Mouse (Mus musculus) myocyte (in vitro differentiated cells): Measurements from ENCODE around the gene Trpc4ap. TPM values are rescaled to one million over a fixed set of nuclear protein-coding genes. Genes with fewer than 3 reads are reported as not detected.
"Not testable (repeated sequence)": the region's sequence is repeated elsewhere in the genome, so short reads cannot be mapped to it uniquely, and the experiment has no call there.

Source experiments
- H3K27me3 ChIP-seq: one replicate; pipeline ENCODE4 v1.6.1; 2011; ENCODE audit not compliant: control insufficient read depth, insufficient read depth, insufficient read length
- H3K36me3 ChIP-seq: one replicate; pipeline ENCODE4 v1.6.1; 2011; ENCODE audit not compliant: control insufficient read depth, insufficient read depth
- H3K4me2 ChIP-seq: one replicate; pipeline ENCODE4 v1.6.1; 2011; ENCODE audit warnings: low read depth, control low read depth
- H3K4me3 ChIP-seq: one replicate; pipeline ENCODE4 v1.5.1; 2011; ENCODE audit warnings: mild to moderate bottlenecking, control low read depth, moderate library complexity
- H3K79me2 ChIP-seq: one replicate; pipeline ENCODE4 v1.6.1; 2011; ENCODE audit not compliant: control insufficient read depth, insufficient read depth
- H3ac ChIP-seq: one replicate; pipeline ENCODE4 v1.6.1; 2011; ENCODE audit not compliant: control insufficient read depth, insufficient read length
- CEBPB ChIP-seq: IDR thresholded peaks from 2 replicates; pipeline ENCODE4 v1.6.1; 2011; ENCODE audit warnings: mild to moderate bottlenecking, moderate library complexity; ENCODE audit not compliant: poor library complexity, insufficient read depth, severe bottlenecking
- E2F4 ChIP-seq: IDR thresholded peaks from one replicate; pipeline ENCODE4 v1.6.1; 2011; ENCODE audit warnings: mild to moderate bottlenecking, control low read depth, moderate library complexity; ENCODE audit not compliant: insufficient read depth
- MAX ChIP-seq: IDR thresholded peaks from one replicate; pipeline ENCODE4 v1.6.1; 2011; ENCODE audit warnings: low read depth, mild to moderate bottlenecking, control low read depth
- MYOD1 ChIP-seq, 3 experiments: IDR thresholded peaks; one replicate each; pipeline ENCODE4 v1.6.1; 2011; ENCODE audit warnings: control low read depth in 2 of 3, low read depth in 2 of 3, mild to moderate bottlenecking in 2 of 3, moderate library complexity in 1 of 3; ENCODE audit not compliant: insufficient read length in 2 of 3, control insufficient read depth in 1 of 3
- MYOG ChIP-seq, 3 experiments: IDR thresholded peaks; one replicate each; pipeline ENCODE4 v1.6.1; 2011; ENCODE audit warnings: control low read depth in 2 of 3, low read depth in 2 of 3, mild to moderate bottlenecking in 2 of 3; ENCODE audit not compliant: insufficient read length in 2 of 3, control insufficient read depth in 1 of 3, insufficient read depth in 1 of 3
- POLR2A ChIP-seq: IDR thresholded peaks from one replicate; pipeline ENCODE4 v1.6.1; 2011; ENCODE audit warnings: low read depth, mild to moderate bottlenecking, control low read depth, moderate library complexity; ENCODE audit not compliant: insufficient read length
- POLR2AphosphoS2 ChIP-seq: IDR thresholded peaks from one replicate; pipeline ENCODE4 v1.6.1; 2011; ENCODE audit warnings: low read depth, control low read depth; ENCODE audit not compliant: insufficient read length
- REST ChIP-seq: IDR thresholded peaks from one replicate; pipeline ENCODE4 v1.6.1; 2011; ENCODE audit warnings: mild to moderate bottlenecking, control low read depth, moderate library complexity; ENCODE audit not compliant: insufficient read depth, insufficient read length
- SRF ChIP-seq: IDR thresholded peaks from one replicate; pipeline ENCODE4 v1.6.1; 2011; ENCODE audit warnings: low read depth; ENCODE audit not compliant: control insufficient read depth, insufficient read length
- TCF12 ChIP-seq: IDR thresholded peaks from one replicate; pipeline ENCODE4 v1.6.1; 2011; ENCODE audit warnings: mild to moderate bottlenecking, control low read depth; ENCODE audit not compliant: poor library complexity, insufficient read depth, severe bottlenecking
- TCF3 ChIP-seq: IDR thresholded peaks from one replicate; pipeline ENCODE4 v1.6.1; 2011; ENCODE audit warnings: low read depth, control low read depth; ENCODE audit not compliant: insufficient read length
- USF1 ChIP-seq: IDR thresholded peaks from one replicate; pipeline ENCODE4 v1.6.1; 2011; ENCODE audit warnings: low read depth, mild to moderate bottlenecking, control low read depth, moderate library complexity
- polyA plus RNA-seq: library from polyadenylated mRNA; unstranded; fragments of >200 nt; fragmentation: generic; extraction: Trizol; gene quantifications from one replicate; pipeline ENCODE4 v1.2.1, GENCODE M21; 2012; ENCODE audit warnings: missing spikeins

The Trpc4ap gene
- polyA plus RNA-seq, result 89.0 TPM

DNA sequence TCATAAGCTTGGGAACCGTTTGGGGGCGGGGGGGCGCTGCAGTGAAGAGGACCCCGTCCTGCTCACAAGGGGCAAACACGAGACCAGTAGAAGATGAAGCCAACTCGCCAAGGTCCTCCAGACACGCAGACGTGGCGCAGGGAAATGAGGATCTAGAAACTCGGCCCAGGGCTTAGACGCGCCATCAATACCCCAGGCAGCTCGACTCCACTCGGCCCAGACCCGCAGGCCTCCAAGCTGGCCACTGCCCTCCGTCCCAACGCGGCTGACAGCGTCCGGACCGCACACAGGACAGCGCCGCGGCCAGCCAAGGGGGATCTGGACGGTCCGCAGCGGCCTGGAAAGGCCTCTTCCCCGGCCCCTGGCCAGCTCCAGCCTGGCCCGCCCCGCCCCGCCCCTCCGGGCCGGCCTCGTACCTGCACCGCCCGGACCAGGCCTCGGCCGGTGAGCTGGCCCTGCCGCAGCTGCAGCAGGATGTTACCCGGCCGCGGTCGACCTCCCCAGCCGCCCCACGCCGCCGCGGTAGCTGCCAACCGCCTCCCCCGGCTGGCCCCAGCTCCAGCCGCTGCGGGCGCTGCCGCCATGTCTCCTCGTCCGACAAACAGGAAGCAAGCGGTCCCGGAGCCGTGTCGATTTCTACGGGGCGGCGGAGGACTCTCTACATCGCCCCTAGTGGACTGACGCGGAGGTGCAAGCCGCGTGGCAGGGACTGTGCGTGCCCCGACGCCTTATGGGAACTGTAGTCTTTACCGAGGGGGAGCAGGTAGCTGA is at the start of gene Trpc4ap:
Gene Trpc4ap, minus strand, starts transcription at position 662 of the 771 bp plus-strand sequence.
- Histone ChIP-seq H3K4me2 (peak within 1 kb of the TSS; percentile 88), H3K27me3 (no peaks in the 10 kb centered on the region), H3K4me3 (peak within 1 kb of the TSS; percentile 51), H3ac (peak within 1 kb of the TSS; percentile 89), H3K79me2 (peaks cover 49% of the 10 kb centered on the region), H3K36me3 (no peaks in the 10 kb centered on the region)
- TF ChIP-seq POLR2A, result peak; percentile 86
- TF ChIP-seq SRF, result no peak
- no peak for TF ChIP-seq USF1
- TF ChIP-seq MYOD1 (IDR thresholded peaks at IDR 0.05; ENCODE audit: control insufficient read depth in 1 of 3, insufficient read length in 2 of 3, low read depth in 2 of 3), result no peak
- no peak for TF ChIP-seq CEBPB
- peak; percentile 67 for TF ChIP-seq POLR2AphosphoS2
- peak; percentile 12 for TF ChIP-seq MAX

DNA sequence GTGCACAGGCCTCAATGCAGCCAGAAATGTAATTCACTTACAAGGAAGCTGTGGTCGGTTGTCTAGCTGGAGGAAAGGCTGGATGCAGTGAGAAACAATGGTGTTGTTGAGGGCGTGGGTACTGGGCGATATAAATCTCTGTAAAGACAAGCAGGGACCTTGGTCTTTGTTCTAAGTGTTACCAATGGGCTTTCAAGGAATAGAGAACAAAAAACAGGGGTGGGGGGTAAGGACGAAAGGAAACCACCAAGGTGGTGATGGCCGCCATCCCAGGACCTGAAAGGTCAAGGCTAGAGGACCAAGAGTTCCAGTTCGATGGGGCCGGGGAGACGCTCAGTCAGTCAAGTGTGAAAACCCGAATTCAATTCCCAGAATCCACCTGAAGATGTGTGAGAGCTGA is 45.6 kb upstream of the Trpc4ap start:
- Histone ChIP-seq H3K36me3 (no peaks in the 10 kb centered on the region), H3ac (no peak overlapping the region), H3K4me3 (no peak overlapping the region), H3K4me2 (no peak overlapping the region), H3K79me2 (no peaks in the 10 kb centered on the region), H3K27me3 (no peaks in the 10 kb centered on the region)
- TF ChIP-seq MYOG (IDR thresholded peaks at IDR 0.05; ENCODE audit: control insufficient read depth in 1 of 3, insufficient read depth in 1 of 3, insufficient read length in 2 of 3, low read depth in 2 of 3), result no peak
- TF ChIP-seq CEBPB, result no peak
- no peak for TF ChIP-seq TCF12
- TF ChIP-seq POLR2A, result no peak
- TF ChIP-seq POLR2AphosphoS2, result no peak
- no peak for TF ChIP-seq USF1
- TF ChIP-seq MYOD1 (IDR thresholded peaks at IDR 0.05; ENCODE audit: control insufficient read depth in 1 of 3, insufficient read length in 2 of 3, low read depth in 2 of 3), result no peak
- no peak for TF ChIP-seq SRF
- no peak for TF ChIP-seq REST
- TF ChIP-seq TCF3, result no peak
- TF ChIP-seq MAX, result no peak
- TF ChIP-seq E2F4, result no peak

DNA sequence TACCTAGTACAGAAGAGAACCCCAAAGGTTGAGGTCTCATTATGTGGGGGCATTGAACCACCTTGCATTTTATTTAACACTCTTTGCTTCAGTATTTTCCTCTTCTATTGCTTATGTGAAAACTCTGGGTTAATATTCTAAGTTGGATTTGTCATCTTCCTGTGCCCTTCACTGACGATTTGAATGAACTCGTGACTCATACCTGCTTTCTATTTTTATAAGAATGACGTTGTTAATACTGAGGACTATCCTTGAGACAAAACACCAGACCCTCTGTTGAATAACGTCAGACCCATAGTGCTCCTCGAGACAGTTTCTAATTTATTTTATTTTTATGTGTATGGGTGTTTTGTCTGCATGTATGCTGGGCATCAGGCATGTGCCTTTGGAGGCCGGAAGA is 44.8 kb upstream of the Trpc4ap start:
- TF ChIP-seq SRF (no peak), TCF3 (no peak), REST (no peak), E2F4 (no peak), POLR2AphosphoS2 (no peak), MYOD1 (IDR thresholded peaks at IDR 0.05; ENCODE audit: control insufficient read depth in 1 of 3, insufficient read length in 2 of 3, low read depth in 2 of 3) (no peak), MAX (no peak), TCF12 (no peak), USF1 (no peak), CEBPB (no peak), POLR2A (no peak), MYOG (IDR thresholded peaks at IDR 0.05; ENCODE audit: control insufficient read depth in 1 of 3, insufficient read depth in 1 of 3, insufficient read length in 2 of 3, low read depth in 2 of 3) (no peak)
- no peaks in the 10 kb centered on the region for H3K36me3 ChIP-seq
- H3K27me3 ChIP-seq, result no peaks in the 10 kb centered on the region
- H3K79me2 ChIP-seq, result no peaks in the 10 kb centered on the region
- H3K4me2 ChIP-seq, result peak overlapping the region; percentile 28
- no peak overlapping the region for H3K4me3 ChIP-seq
- H3ac ChIP-seq, result no peak overlapping the region

DNA sequence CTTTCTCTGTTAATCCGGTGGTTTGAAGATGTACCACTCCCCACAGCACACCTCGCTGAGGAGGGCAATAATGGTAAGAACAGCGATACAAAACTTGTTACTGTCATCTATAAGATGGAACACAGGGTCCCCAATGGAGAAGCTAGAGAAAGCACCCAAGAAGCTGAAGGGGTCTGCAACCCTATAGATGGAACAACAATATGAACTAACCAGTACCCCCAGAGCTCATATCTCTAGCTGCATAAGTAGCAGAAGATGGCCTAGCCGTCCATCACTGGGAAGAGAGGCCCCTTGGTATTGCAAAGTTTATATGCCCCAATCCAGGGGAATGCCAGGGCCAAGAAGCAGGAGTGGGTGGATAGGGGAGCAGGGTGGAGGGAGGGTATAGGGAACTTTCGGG is 43.6 kb upstream of the Trpc4ap start, which contains the start of gene Gm17581:
Gene Gm17581, minus strand, starts transcription at position 101 of the 400 bp plus-strand sequence.
- not testable (repeated sequence) for H3ac ChIP-seq, H3K79me2 ChIP-seq, H3K4me3 ChIP-seq, H3K27me3 ChIP-seq, H3K36me3 ChIP-seq
- peak within 1 kb of the TSS; percentile 28 for H3K4me2 ChIP-seq

- Histone ChIP-seq H3ac (no peak overlapping the region), H3K4me3 (no peak overlapping the region), H3K4me2 (no peak overlapping the region), H3K36me3 (no peaks in the 10 kb centered on the region), H3K27me3 (no peaks in the 10 kb centered on the region), H3K79me2 (no peaks in the 10 kb centered on the region)
- TF ChIP-seq POLR2AphosphoS2 (no peak), TCF12 (no peak), USF1 (no peak), MYOG (IDR thresholded peaks at IDR 0.05; ENCODE audit: control insufficient read depth in 1 of 3, insufficient read depth in 1 of 3, insufficient read length in 2 of 3, low read depth in 2 of 3) (no peak), SRF (no peak), REST (no peak)
Measured at GRCm38 (mm10) chr2:155735080-155735479, 42.9 kb upstream of the Trpc4ap start.
